Mouse (Mus musculus) limb, embryonic 10.5 days (tissue): ENCODE measurements around the gene Ntn4. TPM values are rescaled to one million over a fixed set of nuclear protein-coding genes. Genes with fewer than 3 reads are reported as not detected.

Experiments used
- DNase-seq: peaks from one replicate; pipeline ENCODE4 v3.0.0-alpha.2; 2017; ENCODE audit warnings: low spot score
- H3K27ac ChIP-seq: fragments of 300-500 bp; sonication (generic); 2 replicates; pipeline ENCODE4 v1.5.1; 2016; ENCODE audit warnings: mild to moderate bottlenecking
- H3K27me3 ChIP-seq: fragments of 300-500 bp; sonication (generic); 2 replicates; pipeline ENCODE4 v1.6.1; 2016; ENCODE audit warnings: low read depth, mild to moderate bottlenecking; ENCODE audit not compliant: poor library complexity, severe bottlenecking
- H3K36me3 ChIP-seq: fragments of 300-500 bp; sonication (generic); 2 replicates; pipeline ENCODE4 v1.6.1; 2016; ENCODE audit warnings: mild to moderate bottlenecking, moderate library complexity
- H3K4me1 ChIP-seq: fragments of 300-500 bp; sonication (generic); 2 replicates; pipeline ENCODE4 v1.6.1; 2016
- H3K4me3 ChIP-seq: fragments of 300-500 bp; sonication (generic); 2 replicates; pipeline ENCODE4 v1.5.1; 2016; ENCODE audit warnings: mild to moderate bottlenecking, moderate library complexity
- H3K9me3 ChIP-seq: fragments of 300-500 bp; sonication (generic); replicated peaks from 2 replicates; pipeline ENCODE4 v1.6.1; 2016; ENCODE audit warnings: mild to moderate bottlenecking
- WGBS: fragments of 180-500 bp; shearing (Covaris S2); methylation state at CpG from one replicate; pipeline ENCODE4 v1.1.7; 2016; 5-methylcytosine and 5-hydroxymethylcytosine counted together
- polyA plus RNA-seq: library from polyadenylated mRNA; unstranded; fragments of >200 nt; fragmentation: Nextera tagmentation; extraction: Ambion mirVana; gene quantifications from 2 replicates; pipeline ENCODE4 v1.2.1, GENCODE M21; 2016

Ntn4 gene
- polyA plus RNA-seq, 1 experiment from 2014 or later, result 0.76 TPM

GRCm38 (mm10) chr10:93697866-93698483, 57.5 kb downstream of the Ntn4 start:
- DNase-seq, result peak; percentile 5
- WGBS, result 92% methylated on average over 10 of the region's 10 CpGs

GRCm38 (mm10) chr10:93699689-93700478, 59.4 kb downstream of the Ntn4 start:
- Histone ChIP-seq H3K9me3 (no peaks in the 10 kb centered on the region), H3K27ac (no peak overlapping the region), H3K4me3 (no peak overlapping the region), H3K4me1 (no peaks in the 10 kb centered on the region), H3K36me3 (no peaks in the 10 kb centered on the region), H3K27me3 (no peaks in the 10 kb centered on the region)
- WGBS, result 91% methylated on average over 10 of the region's 10 CpGs
- DNase-seq, result peak; percentile 18

More at GRCm38 (mm10) chr10:93697866-93698483, 57.5 kb downstream of the Ntn4 start:
- no peak overlapping the region for H3K4me3 ChIP-seq
- no peaks in the 10 kb centered on the region for H3K27me3 ChIP-seq
- no peaks in the 10 kb centered on the region for H3K4me1 ChIP-seq
- H3K36me3 ChIP-seq, result no peaks in the 10 kb centered on the region
- no peaks in the 10 kb centered on the region for H3K9me3 ChIP-seq
- no peak overlapping the region for H3K27ac ChIP-seq

- peak; percentile 19 for DNase-seq
- H3K36me3 ChIP-seq, result no peaks in the 10 kb centered on the region
- WGBS, result 86% methylated on average over 21 of the region's 21 CpGs
- no peak overlapping the region for H3K4me3 ChIP-seq
- no peaks in the 10 kb centered on the region for H3K9me3 ChIP-seq
- H3K27me3 ChIP-seq, result no peaks in the 10 kb centered on the region
- no peak overlapping the region for H3K27ac ChIP-seq
- H3K4me1 ChIP-seq, result no peaks in the 10 kb centered on the region
Measured at GRCm38 (mm10) chr10:93700589-93701363, 60.3 kb downstream of the Ntn4 start.

GRCm38 (mm10) chr10:93703946-93704345, 63.5 kb downstream of the Ntn4 start:
- Histone ChIP-seq H3K36me3 (no peaks in the 10 kb centered on the region), H3K27me3 (no peaks in the 10 kb centered on the region), H3K4me3 (no peak overlapping the region), H3K27ac (no peak overlapping the region), H3K4me1 (no peaks in the 10 kb centered on the region), H3K9me3 (no peaks in the 10 kb centered on the region)
- WGBS, result 88% methylated on average over 4 of the region's 4 CpGs
- DNase-seq, result no peak

- no peaks in the 10 kb centered on the region for H3K27me3 ChIP-seq
- no peak overlapping the region for H3K27ac ChIP-seq
- H3K4me1 ChIP-seq, result no peaks in the 10 kb centered on the region
- 85% methylated on average over 21 of the region's 21 CpGs for WGBS
- DNase-seq, result no peak
- no peaks in the 10 kb centered on the region for H3K9me3 ChIP-seq
- peaks cover 15% of the 10 kb centered on the region for H3K36me3 ChIP-seq
- H3K4me3 ChIP-seq, result no peak overlapping the region
Measured at GRCm38 (mm10) chr10:93707149-93708075, 66.9 kb downstream of the Ntn4 start.

GRCm38 (mm10) chr10:93708076-93708473, 67.6 kb downstream of the Ntn4 start:
- no peak for DNase-seq
- peaks cover 15% of the 10 kb centered on the region for H3K36me3 ChIP-seq
- 89% methylated on average over 6 of the region's 6 CpGs for WGBS
- no peaks in the 10 kb centered on the region for H3K4me1 ChIP-seq
- no peak overlapping the region for H3K27ac ChIP-seq
- H3K9me3 ChIP-seq, result no peaks in the 10 kb centered on the region
- H3K4me3 ChIP-seq, result no peak overlapping the region
- no peaks in the 10 kb centered on the region for H3K27me3 ChIP-seq

GRCm38 (mm10) chr10:93708515-93708914, 68.0 kb downstream of the Ntn4 start:
- no peaks in the 10 kb centered on the region for H3K4me1 ChIP-seq
- H3K27ac ChIP-seq, result no peak overlapping the region
- 86% methylated on average over 5 of the region's 5 CpGs for WGBS
- H3K9me3 ChIP-seq, result no peaks in the 10 kb centered on the region
- H3K36me3 ChIP-seq, result peaks cover 15% of the 10 kb centered on the region
- H3K27me3 ChIP-seq, result no peaks in the 10 kb centered on the region
- H3K4me3 ChIP-seq, result no peak overlapping the region
- no peak for DNase-seq

- Histone ChIP-seq H3K27me3 (no peaks in the 10 kb centered on the region), H3K9me3 (no peaks in the 10 kb centered on the region), H3K4me1 (no peaks in the 10 kb centered on the region), H3K4me3 (no peak overlapping the region), H3K36me3 (peaks cover 15% of the 10 kb centered on the region), H3K27ac (no peak overlapping the region)
- 87% methylated on average over 8 of the region's 8 CpGs for WGBS
- DNase-seq, result no peak
Measured at GRCm38 (mm10) chr10:93709536-93709935, 69.1 kb downstream of the Ntn4 start.

GRCm38 (mm10) chr10:93721625-93722337, 81.3 kb downstream of the Ntn4 start:
- no peak overlapping the region for H3K27ac ChIP-seq
- WGBS, result 88% methylated on average over 5 of the region's 5 CpGs
- H3K36me3 ChIP-seq, result no peaks in the 10 kb centered on the region
- no peak for DNase-seq
- H3K27me3 ChIP-seq, result no peaks in the 10 kb centered on the region
- H3K4me3 ChIP-seq, result no peak overlapping the region
- peaks cover 35% of the 10 kb centered on the region for H3K4me1 ChIP-seq
- H3K9me3 ChIP-seq, result no peaks in the 10 kb centered on the region

- peaks cover 26% of the 10 kb centered on the region for H3K4me1 ChIP-seq
- peak; percentile 50 for DNase-seq
- peak overlapping the region; percentile 50; the same call in 1 of the 2 replicates for H3K27ac ChIP-seq
- peak overlapping the region; percentile 26 for H3K4me3 ChIP-seq
- no peaks in the 10 kb centered on the region for H3K36me3 ChIP-seq
- no peaks in the 10 kb centered on the region for H3K9me3 ChIP-seq
- WGBS, result 11% methylated on average over 11 of the region's 11 CpGs
- no peaks in the 10 kb centered on the region for H3K27me3 ChIP-seq
Measured at GRCm38 (mm10) chr10:93723942-93724542, 83.6 kb downstream of the Ntn4 start.

GRCm38 (mm10) chr10:93728131-93728530, 87.7 kb downstream of the Ntn4 start:
- Histone ChIP-seq H3K9me3 (no peaks in the 10 kb centered on the region), H3K4me3 (no peak overlapping the region), H3K36me3 (no peaks in the 10 kb centered on the region), H3K27ac (no peak overlapping the region), H3K4me1 (peaks cover 17% of the 10 kb centered on the region), H3K27me3 (no peaks in the 10 kb centered on the region)
- 81% methylated on average over 5 of the region's 5 CpGs for WGBS
- DNase-seq, result no peak
